Mouse (Mus musculus): ENCODE results near the gene Pnlip.

Pnlip gene

DNA sequence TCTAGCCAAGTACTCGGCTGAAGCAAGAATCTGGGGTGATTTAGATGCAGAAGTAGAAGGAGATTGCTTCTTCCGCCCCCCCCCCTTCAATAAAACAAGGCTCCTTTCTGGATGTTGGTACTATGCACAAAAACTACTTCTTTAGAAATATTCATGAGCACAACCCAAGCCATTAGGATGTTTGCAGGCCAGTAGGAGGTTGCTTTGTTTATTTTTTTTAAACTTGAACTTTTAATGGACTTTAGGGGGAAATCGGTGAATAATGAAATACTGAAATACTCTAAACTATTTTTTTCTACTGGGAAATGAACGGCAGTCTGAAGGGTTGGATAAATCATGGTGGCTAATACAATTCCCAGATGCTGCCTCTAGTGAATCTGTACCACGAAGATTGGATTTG is at the start of gene Pnlip:
Gene Pnlip (plus strand): TSS at position 301 of the 400 bp plus-strand sequence.
- DNase-seq (ENCODE audit: inconsistent age in 2 of 2, low spot score in 1 of 2): no peak

DNA sequence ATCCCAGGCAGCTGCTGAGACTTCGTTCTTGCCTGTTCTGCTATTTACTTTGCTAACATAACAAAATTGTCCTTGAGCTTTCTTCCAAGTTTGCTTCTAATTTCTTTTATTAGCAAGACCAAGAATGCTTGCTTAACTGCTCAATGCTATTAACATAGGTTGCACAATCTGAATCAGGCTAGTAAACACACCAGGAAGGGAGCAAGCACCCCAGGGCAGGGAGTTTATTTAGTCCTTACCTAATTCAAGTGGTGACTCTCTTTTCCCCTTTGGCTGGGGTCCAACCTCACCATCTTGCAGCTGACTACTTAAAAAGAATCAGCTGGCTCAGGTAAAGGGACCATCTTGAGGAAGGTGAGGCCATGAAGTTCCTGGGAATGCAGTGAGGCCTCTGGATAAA is 42.6 kb upstream of the Pnlip start:
- no peak for DNase-seq (ENCODE audit: inconsistent age in 2 of 2, low spot score in 1 of 2)

DNA sequence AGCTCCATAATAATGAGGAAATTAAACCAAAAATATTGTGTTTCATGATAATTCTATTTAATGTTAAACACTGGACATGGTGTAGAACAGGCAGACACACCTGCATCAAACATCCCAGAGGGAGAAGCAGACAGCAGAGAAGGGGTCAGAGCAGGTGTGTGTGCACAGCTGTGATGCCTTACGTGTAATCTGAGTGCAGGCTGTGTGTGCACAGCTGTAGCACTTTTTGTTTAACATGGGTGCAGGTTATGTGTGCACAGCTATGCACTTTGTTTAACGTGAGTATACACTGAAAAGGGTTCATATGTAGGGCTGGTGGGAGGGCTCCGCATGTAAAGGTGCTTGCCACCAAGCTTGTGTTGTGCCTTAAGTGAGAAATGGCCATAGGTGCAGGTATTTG is 39.6 kb upstream of the Pnlip start:
- no peak for DNase-seq (ENCODE audit: inconsistent age in 2 of 2, low spot score in 1 of 2)

DNA sequence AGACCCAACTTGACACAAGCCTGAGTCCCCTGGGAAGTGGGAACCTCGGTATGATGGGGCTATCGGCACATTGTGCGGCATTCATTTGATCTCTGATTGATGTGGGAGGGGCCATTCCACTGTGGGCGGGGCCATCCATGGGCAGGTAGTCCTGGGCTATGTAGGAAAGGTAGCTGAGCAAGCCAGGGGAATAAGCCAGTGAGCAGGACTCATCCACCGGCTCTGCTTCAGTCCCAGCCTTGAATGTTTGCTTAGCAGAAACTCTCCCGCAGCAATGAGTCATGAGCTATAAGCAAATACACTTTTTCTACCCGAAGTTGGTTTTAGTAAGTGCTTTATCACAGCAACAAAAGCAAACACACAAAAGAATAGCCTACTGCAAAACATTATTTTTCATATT is 35.7 kb upstream of the Pnlip start:
- DNase-seq (ENCODE audit: inconsistent age in 2 of 2, low spot score in 1 of 2): no peak

DNA sequence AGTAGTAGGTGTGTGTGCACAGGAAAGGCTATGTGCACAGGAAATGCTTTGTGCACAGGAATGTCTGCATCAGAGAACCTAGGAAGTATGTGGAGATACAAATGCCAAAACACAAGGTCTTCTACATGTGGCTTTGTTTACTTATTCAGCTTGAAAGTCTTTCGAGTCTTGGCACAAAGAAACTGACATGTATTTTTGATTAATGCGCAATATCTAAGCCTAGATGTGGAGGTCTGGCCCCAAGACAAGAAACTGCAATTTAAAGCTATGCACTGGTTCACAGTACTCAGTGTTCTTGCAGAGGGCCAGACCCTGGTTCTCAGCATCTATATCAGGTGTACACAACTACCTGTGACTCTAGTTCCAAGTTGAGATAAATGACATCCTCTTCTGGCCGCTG is 31.6 kb upstream of the Pnlip start:
- DNase-seq (ENCODE audit: inconsistent age in 2 of 2, low spot score in 1 of 2): no peak

DNA sequence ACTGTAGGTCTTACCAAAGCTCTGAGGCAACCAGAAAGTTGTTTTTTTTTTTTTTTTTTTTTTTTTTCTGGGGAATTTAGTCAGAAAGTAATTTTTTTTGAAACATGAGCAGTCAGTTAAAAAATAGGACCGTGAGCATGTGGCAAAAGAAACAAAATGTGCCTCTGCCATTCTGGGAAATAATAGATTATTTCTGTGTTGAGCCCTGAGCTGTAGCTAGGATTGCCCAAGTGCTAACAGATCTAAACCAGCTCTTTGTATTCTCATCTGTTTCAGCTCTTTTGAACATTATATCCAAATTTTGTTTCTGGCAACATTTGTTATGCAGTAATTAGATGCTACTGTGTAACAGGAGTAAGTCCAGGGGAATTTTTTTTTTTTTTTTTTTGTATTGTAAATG is 30.7 kb upstream of the Pnlip start:
- no peak for DNase-seq (ENCODE audit: inconsistent age in 2 of 2, low spot score in 1 of 2)

DNA sequence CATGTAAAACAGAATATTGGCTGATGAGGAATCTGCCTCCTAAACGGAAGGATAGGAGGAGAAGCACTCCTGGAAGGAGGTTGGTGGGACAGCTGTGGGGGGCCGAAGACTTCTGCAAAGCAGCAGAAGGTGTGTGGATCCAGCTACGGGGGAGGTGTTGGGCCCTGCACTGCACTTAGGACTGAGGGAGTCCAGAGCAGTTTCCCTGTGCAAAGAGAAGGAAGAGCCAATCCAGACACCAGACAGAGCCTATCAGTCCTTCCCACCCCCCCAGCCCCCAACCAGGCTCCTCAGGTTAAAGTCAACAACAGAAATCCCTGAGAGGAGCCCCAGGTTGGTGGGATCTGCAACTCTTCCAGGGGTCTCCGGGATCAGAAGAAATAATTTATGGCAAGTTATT is 27.5 kb upstream of the Pnlip start:
- DNase-seq (ENCODE audit: inconsistent age in 2 of 2, low spot score in 1 of 2): no peak

DNA sequence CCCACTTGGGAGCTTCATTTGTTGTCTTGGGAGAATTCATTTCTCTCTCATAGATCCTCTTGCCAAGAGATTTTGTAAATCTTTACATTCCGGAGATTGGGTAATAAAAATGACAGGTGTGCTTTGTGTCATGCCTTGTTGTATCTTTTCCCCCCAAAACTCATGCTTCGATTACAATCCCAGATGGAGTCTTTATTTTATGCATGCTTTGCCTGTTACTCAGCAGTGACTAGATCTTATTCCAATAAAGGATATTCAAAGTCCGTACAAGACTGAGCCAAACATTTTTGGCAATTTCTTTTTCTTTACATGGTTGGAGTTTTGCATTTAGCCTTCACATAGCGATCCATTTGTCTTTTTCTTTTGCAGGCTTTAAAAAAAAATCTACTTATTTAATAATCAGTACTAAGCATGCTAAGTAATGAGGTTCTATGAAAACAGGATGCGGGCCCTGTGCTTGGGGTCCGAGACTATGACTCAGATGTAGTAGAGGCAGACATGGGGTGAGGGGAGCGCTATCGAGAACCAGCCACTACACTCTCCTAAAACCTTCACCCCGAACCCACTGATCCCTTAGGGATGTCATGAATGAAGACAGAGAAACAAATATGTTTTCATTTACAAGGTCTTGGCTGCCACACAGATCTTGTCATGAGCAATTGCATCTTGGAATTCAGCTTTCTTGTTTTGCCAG is 26.9 kb upstream of the Pnlip start:
- no peak for DNase-seq (ENCODE audit: inconsistent age in 2 of 2, low spot score in 1 of 2)

DNA sequence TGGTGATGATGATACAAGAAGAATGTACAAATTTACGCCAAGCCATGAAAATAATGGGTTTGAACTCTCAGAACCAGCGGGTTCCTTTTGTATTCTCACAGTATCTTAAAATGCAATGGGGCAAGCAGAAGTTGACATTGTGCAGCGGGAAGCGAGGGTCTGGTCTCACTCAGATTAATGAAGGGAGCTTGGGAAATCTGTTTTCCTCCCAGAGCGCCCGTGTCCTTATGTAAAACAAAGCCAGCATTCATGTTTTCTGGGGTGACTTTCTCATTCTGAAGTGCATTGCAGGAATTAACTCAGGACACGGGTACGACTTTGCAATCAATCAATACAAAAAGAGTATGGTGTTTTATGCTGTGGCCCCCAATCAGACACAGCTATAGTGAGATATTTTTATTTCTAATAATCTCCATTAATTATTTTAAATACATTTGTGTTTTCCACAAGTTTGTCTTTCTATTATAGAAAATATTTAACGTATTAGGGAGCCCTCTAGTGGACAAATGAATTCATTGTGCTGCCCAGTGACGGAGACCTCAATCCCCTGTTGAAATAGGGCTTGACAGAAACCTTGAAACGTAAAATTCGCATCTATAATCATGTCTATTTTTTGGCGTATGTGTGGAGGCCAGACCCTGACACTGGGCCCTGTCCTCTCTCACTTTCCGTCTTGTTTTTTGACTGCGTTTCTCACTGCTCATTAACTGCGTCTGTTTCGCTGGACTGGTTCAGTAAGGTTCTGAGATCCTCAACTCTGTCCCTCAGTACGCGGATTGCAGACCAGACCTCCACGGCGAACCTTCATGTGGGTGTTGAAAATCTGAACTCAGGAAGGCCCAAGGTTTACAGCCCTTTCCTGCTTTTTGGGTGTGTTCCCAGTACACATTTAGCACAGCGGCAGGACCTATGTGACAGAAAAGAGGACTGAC is 24.6 kb upstream of the Pnlip start:
- peak in 1 of 2 experiments; percentile 63 for DNase-seq (ENCODE audit: inconsistent age in 2 of 2, low spot score in 1 of 2)

DNA sequence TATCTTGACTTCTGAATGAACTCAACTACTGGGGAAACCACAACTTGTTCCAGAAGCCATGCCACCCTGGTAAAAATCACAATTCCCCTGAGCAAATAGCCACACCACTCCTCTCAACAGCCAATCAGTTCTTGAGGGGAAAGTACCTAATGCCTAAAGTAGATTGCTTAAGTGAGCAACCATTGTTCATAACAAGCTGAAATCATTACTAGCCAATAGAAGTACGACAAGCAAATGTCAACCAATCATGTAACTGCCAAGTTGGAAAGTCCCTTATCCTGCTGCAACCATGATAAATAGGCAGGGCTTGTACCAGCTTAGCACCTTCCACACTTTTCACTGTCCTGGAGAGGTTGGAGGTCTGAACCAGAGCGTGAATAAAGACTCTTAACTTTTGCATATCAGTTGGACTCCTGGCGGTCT is 22.9 kb upstream of the Pnlip start:
- DNase-seq (ENCODE audit: inconsistent age in 2 of 2, low spot score in 1 of 2): no peak

DNA sequence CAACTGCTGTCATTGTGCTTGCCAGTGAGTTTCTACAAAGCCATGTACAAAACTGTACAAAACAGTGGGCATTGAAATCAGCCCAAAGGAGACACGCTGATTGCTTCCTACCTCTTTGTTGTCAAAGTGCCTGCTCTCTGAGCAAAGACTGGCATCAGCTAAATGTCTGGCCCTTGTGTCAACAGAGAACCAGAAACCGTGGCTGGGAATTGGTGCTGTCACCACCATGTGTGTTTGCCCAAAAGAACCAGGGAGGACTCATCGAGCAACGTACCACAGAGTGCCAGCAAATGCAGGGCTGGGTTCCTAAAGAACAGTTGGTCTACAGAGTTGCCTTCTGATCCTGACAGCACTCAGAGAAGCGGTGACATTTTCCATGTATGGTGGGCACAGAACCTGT is 2.3 kb upstream of the Pnlip start:
- no peak for DNase-seq (ENCODE audit: inconsistent age in 2 of 2, low spot score in 1 of 2)

DNA sequence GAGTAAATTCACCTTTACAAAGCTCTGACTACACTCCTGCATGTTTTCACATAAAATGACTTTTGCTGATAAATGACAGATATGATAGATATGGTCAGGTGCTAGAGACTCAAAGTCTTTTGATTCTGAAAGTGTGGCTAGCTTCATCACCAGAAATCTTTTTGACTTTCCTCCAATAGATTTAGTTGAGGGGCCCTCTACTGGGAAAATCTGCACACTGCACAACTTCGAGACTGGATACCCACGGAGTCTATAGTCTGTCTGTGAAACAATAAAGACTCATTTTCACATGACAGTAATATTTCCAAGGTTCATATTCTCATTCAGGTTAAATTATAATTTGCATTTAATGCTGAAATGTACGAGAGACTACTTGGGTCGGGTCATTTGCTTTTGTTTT is 9.8 kb downstream of the Pnlip start:
- DNase-seq (ENCODE audit: inconsistent age in 2 of 2, low spot score in 1 of 2): peak in 1 of 2 experiments; percentile 29

DNA sequence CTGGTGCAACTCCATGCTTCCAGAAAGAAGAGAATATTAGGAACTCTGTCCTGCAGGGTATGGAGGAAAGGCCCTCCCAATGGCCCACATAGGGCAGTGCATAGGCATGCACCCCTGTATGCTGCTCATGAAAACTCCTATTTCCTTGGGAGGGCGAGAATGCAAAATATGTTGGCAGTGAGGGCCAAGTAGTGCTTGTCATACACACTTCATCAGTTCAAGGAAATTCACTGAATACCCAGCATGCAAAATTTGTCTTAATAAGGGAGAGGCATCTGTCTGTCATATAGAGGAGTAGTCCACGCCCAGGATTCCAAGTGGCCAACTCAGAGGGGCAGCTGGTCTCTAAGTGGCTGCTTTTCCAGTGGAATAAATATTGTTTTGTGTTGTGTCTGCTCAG is 11.0 kb downstream of the Pnlip start:
- no peak for DNase-seq (ENCODE audit: inconsistent age in 2 of 2, low spot score in 1 of 2)

DNA sequence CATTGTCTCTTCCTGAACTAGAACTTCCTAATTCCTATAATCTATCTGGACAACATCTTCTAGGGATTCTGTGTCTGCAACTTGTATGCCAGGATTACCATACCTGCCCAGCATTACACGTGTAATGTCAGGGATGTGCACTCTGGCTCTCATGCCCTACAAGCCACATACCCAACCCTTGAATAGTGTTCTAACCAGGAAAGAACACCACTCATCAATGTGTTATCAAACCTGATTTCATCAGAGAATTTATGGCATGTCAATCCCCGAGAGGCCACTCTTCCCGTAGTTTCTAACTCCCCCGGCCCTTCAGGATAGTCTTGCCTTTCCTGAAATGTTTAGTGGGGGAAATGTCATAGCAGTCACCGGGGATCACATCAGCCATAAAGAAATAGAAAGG is 12.6 kb downstream of the Pnlip start:
- no peak for DNase-seq (ENCODE audit: inconsistent age in 2 of 2, low spot score in 1 of 2)

DNA sequence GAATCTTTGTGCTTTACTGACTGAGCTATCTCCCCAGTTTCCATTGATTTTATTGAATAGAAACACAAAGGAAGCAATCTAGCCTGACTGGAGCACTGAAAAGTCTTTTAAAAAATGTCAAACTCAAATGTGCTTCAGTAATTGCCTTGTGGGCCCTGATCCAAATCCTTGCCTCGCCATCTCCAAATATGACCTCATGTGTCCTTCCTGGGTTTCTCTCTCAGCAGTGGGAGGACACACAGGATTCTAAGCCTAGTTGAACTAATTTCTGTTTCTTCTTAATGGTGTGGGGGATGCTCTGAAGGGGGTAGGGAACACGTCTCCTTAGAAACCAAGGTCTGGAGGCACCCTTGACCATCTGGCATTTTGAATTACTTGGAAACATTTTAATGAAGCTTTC is 22.3 kb downstream of the Pnlip start:
- peak; percentile 13 to 63 for DNase-seq (ENCODE audit: inconsistent age in 2 of 2, low spot score in 1 of 2)

DNA sequence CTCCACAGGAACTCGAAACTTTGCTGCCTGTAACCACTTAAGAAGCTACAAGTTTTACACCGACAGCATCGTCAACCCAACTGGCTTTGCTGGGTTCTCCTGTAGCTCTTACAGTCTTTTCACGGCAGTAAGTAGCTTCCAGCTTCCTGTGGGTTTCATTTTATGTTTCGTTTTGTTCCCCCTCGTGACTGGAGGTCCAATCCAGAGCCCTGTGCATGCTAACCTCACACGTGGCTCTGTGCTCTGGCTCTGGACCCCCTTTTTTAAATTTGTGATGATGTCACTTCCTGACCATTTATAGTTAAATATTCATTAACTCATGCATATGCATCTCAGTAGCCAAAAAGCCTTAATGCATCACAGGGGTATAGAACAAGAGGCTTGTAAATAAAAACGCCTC is 24.8 kb downstream of the Pnlip start:
- DNase-seq (ENCODE audit: inconsistent age in 2 of 2, low spot score in 1 of 2): no peak

DNA sequence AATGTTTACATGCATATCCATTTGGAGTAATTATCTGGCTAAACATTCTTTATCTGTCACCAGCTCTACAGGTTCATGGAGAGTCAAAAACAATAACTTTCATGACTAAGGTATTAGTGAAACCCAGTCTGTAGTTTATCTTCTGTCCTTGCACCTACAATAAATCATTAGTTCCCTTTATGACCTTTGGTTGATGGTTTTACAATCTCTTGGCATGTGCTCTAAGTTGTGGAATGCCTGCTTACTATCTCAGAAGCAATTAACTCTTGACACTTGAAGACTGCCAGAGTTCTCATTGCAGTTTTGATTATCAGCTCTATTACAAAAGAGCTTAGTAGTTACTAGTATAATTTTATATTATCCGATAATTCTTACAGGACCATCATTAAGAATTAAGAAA is 36.6 kb downstream of the Pnlip start:
- no peak for DNase-seq (ENCODE audit: inconsistent age in 2 of 2, low spot score in 1 of 2)

DNA sequence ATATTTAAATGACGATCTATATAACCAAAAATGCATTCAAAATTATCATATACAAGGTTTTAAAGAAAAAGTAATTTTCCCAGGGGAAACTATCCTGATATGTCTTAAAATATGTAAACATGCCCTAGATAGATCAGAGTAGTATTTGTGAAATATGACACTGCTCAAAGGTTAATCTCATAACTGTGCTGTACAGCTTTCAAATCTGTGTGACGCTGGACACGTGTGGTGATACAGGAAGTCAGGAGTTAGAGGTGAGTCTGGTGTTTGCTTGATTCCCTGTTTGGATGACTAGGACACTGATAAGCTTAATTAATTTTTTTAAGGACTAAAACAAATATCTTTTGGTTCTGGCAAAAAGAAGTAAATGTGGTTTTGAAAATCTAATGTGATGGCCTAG is 43.0 kb downstream of the Pnlip start:
- DNase-seq (ENCODE audit: inconsistent age in 2 of 2, low spot score in 1 of 2): no peak

DNA sequence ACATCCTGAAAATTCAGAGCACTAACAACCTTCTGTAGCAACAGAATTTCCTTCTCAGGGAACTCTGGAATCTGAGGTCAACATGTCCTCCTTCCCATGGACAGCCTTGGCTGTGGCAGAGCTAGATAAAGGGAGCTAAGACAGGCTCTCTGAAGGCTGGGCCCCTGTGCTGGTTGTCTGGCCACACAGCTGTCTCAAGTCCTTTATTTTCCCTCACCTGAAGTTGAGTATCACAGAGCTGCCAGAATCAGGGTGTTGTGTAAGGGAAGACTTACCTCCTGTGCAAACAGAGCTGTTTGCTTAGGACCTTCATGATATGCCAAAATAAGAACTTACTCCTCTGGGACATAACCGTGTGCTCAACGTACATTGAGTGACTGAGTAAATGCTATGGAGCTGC is 43.9 kb downstream of the Pnlip start:
- no peak for DNase-seq (ENCODE audit: inconsistent age in 2 of 2, low spot score in 1 of 2)

DNA sequence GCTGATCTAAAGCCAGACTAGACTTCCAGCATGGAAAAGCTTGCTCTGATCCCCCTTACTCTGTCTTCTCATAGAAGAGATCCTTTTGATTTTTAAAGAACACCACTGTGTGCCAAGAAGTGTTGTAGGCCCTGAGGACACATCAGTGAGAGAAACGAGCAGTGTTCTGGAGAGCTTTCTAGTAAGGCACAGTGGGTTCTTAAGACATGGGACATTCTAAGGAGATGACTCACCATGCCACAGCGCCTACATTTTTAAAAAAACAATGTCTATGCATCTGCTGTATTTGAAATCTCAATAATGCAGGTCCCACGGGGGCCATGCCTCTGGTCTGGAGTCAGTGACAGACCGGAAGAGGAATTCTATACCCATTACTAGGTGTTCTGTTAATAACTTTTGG is 52.3 kb downstream of the Pnlip start:
- DNase-seq (ENCODE audit: inconsistent age in 2 of 2, low spot score in 1 of 2): no peak

DNA sequence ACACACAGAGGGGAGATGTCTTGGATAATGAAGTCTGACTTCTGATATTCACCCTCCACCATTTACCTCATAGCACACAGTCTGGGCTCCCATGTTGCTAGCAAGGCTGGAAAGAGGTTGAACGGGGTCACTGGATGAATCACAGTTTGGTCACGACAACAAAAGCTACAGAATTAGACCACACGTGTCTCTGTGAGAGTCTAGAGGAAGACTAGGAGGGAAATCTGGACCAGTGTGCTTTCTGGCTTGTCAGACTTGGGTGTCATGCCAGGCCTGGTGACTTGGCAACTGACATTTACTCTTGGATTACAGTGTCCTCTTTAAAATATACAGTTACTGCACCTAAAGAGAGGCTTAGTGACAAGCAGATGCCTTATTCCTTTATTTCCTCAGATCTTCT is 56.3 kb downstream of the Pnlip start:
- peak; percentile 7 to 52 for DNase-seq (ENCODE audit: inconsistent age in 2 of 2, low spot score in 1 of 2)

DNA sequence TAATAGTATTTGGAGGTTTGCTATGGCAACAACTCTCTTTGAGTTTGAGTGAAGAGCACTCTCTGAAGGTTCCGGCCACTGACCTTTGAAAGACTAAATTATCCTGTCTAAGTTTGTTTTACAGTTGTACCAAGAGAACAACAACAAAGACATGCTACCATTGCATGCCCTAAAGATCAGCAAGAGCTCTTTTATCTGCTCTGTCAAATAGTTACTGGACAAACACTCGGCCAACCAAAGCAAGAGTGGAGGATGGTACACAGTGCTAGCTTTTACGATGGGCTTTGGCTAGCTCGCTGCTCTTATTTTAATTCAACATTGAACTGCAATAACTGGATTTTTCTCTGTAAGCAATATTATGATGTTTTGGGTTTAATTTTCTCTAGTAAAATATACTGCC is 65.6 kb downstream of the Pnlip start:
- DNase-seq (ENCODE audit: inconsistent age in 2 of 2, low spot score in 1 of 2): no peak
